Mouse (Mus musculus): ENCODE data around the gene Tdrd1. TPM values are rescaled to one million over a fixed set of nuclear protein-coding genes. Genes with fewer than 3 reads are reported as not detected.

The Tdrd1 gene
- total and polyA plus RNA-seq, 3 experiments, result not detected

DNA sequence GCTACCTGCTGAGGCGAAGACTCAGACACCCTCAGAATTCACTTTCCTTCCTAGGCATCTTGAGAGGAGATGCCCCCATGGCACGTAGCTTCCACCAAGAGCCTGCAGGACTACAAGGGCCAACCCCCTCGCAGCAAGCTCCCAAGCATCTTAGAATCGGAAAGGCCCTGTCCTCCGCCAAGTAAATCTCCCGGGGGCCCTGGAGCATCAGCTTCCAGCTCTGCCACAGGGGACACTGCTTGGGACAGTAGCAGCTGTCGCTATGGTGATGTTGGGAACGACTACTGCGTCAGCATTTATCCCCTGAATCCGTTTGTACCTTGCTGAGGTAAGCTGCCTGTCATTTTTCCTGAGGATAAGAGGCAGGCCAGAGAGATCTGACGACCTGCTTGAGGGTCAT lies 84.6 kb downstream of the Tdrd1 start:
- H3K9me3 ChIP-seq (replicated peaks; ENCODE audit: insufficient read depth, low read length), result no peaks in the 10 kb centered on the region
- no peaks in the 10 kb centered on the region for H3K4me1 ChIP-seq (ENCODE audit: control insufficient read depth in 1 of 2, insufficient read depth in 2 of 2, low read length in 2 of 2)
- TF ChIP-seq JUND (IDR thresholded peaks at IDR 0.05; ENCODE audit: low read depth, low read length) (no peak), GABPA (IDR thresholded peaks at IDR 0.05; ENCODE audit: low read depth, low read length) (no peak), MYB (IDR thresholded peaks at IDR 0.05; ENCODE audit: low read depth, low read length) (no peak), ZMIZ1 (IDR thresholded peaks at IDR 0.05; ENCODE audit: low read depth, low read length) (no peak), SIN3A (IDR thresholded peaks at IDR 0.05; ENCODE audit: low read length) (no peak), CHD1 (IDR thresholded peaks at IDR 0.05; ENCODE audit: low read depth, low read length) (no peak), HCFC1 (IDR thresholded peaks at IDR 0.05; ENCODE audit: low read depth, low read length) (no peak), ELF1 (IDR thresholded peaks at IDR 0.05; ENCODE audit: low read depth, low read length) (no peak), TAL1 (IDR thresholded peaks at IDR 0.05; ENCODE audit: low read length) (no peak), USF1 (IDR thresholded peaks at IDR 0.05; ENCODE audit: low read depth, low read length) (no peak), TBP (IDR thresholded peaks at IDR 0.05; ENCODE audit: low read depth, low read length) (no peak)
- H3K4me3 ChIP-seq (ENCODE audit: control insufficient read depth in 1 of 2, insufficient read depth in 1 of 2, low read depth in 2 of 2, low read length in 2 of 2), result no peak overlapping the region
- H3K27ac ChIP-seq (ENCODE audit: control insufficient read depth, low read depth, low read length), result no peak overlapping the region
- no peak for DNase-seq (ENCODE audit: low read depth, low spot score)
- no peak overlapping the region for H3K9ac ChIP-seq (ENCODE audit: control insufficient read depth, low read depth, low read length, poor library complexity, severe bottlenecking)
- H3K36me3 ChIP-seq (ENCODE audit: control insufficient read depth in 1 of 2, insufficient read depth in 2 of 2, low read length in 2 of 2), result no peaks in the 10 kb centered on the region
- no peaks in the 10 kb centered on the region for H3K27me3 ChIP-seq (ENCODE audit: control insufficient read depth in 1 of 2, insufficient read depth in 2 of 2, low read length in 2 of 2)
- no peaks in the 10 kb centered on the region for H3K79me2 ChIP-seq (ENCODE audit: control insufficient read depth, insufficient read depth, low read length, poor library complexity)

DNA sequence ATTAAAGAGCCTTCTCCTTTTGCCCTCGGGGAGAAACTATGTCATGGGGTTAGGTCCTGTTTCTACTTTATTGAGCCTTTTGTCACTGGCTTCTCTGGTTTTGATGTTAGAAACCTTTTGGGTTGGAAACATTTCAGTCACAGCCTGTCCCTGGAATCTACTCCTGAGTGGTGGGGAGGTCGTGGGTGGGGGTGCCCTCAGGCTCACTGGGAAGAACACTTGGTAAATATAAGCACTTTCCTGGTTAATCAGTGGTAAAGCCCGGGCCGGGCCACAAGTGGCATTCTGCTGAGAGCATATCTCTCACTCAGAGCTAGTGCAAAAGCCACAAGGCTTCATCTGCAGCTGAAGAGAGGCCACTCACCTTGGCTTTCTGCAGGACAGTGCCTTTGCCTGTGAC lies 87.8 kb downstream of the Tdrd1 start:
- Histone ChIP-seq H3K36me3 (ENCODE audit: control insufficient read depth in 1 of 2, insufficient read depth in 2 of 2, low read length in 2 of 2) (no peaks in the 10 kb centered on the region), H3K79me2 (ENCODE audit: control insufficient read depth, insufficient read depth, low read length, poor library complexity) (no peaks in the 10 kb centered on the region), H3K4me1 (ENCODE audit: control insufficient read depth in 1 of 2, insufficient read depth in 2 of 2, low read length in 2 of 2) (no peaks in the 10 kb centered on the region), H3K9ac (ENCODE audit: control insufficient read depth, low read depth, low read length, poor library complexity, severe bottlenecking) (no peak overlapping the region), H3K9me3 (replicated peaks; ENCODE audit: insufficient read depth, low read length) (no peaks in the 10 kb centered on the region), H3K27me3 (ENCODE audit: control insufficient read depth in 1 of 2, insufficient read depth in 2 of 2, low read length in 2 of 2) (no peaks in the 10 kb centered on the region), H3K4me3 (ENCODE audit: control insufficient read depth in 1 of 2, insufficient read depth in 1 of 2, low read depth in 2 of 2, low read length in 2 of 2) (no peak overlapping the region), H3K27ac (ENCODE audit: control insufficient read depth, low read depth, low read length) (no peak overlapping the region)
- no peak for TF ChIP-seq SMC3 (IDR thresholded peaks at IDR 0.05; ENCODE audit: low read depth, low read length)
- no peak for TF ChIP-seq SIN3A (IDR thresholded peaks at IDR 0.05; ENCODE audit: low read length)
- TF ChIP-seq TBP (IDR thresholded peaks at IDR 0.05; ENCODE audit: low read depth, low read length), result no peak
- DNase-seq (ENCODE audit: low read depth, low spot score), result no peak

- no peaks in the 10 kb centered on the region for H3K27me3 ChIP-seq (ENCODE audit: control insufficient read depth in 1 of 2, insufficient read depth in 2 of 2, low read length in 2 of 2)
- no peak overlapping the region for H3K4me3 ChIP-seq (ENCODE audit: control insufficient read depth in 1 of 2, insufficient read depth in 1 of 2, low read depth in 2 of 2, low read length in 2 of 2)
- no peaks in the 10 kb centered on the region for H3K9me3 ChIP-seq (replicated peaks; ENCODE audit: insufficient read depth, low read length)
- no peak for TF ChIP-seq ZKSCAN1 (IDR thresholded peaks at IDR 0.05; ENCODE audit: low read depth, low read length)
- TF ChIP-seq CTCF (IDR thresholded peaks at IDR 0.05 in 2 of 3, conservative IDR thresholded peaks at IDR 0.05 in 1 of 3; ENCODE audit: control insufficient read depth in 1 of 3, insufficient read depth in 1 of 3, low read depth in 2 of 3, low read length in 3 of 3, poor library complexity in 1 of 3, severe bottlenecking in 1 of 3), result no peak
- TF ChIP-seq USF2 (IDR thresholded peaks at IDR 0.05; ENCODE audit: borderline replicate concordance in 1 of 2, insufficient read depth in 1 of 2, low read depth in 1 of 2, low read length in 2 of 2), result no peak
- no peak overlapping the region for H3K27ac ChIP-seq (ENCODE audit: control insufficient read depth, low read depth, low read length)
- H3K4me1 ChIP-seq (ENCODE audit: control insufficient read depth in 1 of 2, insufficient read depth in 2 of 2, low read length in 2 of 2), result no peaks in the 10 kb centered on the region
- H3K79me2 ChIP-seq (ENCODE audit: control insufficient read depth, insufficient read depth, low read length, poor library complexity), result no peaks in the 10 kb centered on the region
- DNase-seq (ENCODE audit: low read depth, low spot score), result no peak
- no peaks in the 10 kb centered on the region for H3K36me3 ChIP-seq (ENCODE audit: control insufficient read depth in 1 of 2, insufficient read depth in 2 of 2, low read length in 2 of 2)
- no peak overlapping the region for H3K9ac ChIP-seq (ENCODE audit: control insufficient read depth, low read depth, low read length, poor library complexity, severe bottlenecking)
These were observed 88.6 kb downstream of the Tdrd1 start for GRCm38 (mm10) chr19:56914658-56915057.

Measured in MEL (cell line).